Mouse (Mus musculus) liver, adult 2 months (tissue): Measurements from ENCODE around the gene Mmp12. TPM values are rescaled to one million over a fixed set of nuclear protein-coding genes. Genes with fewer than 3 reads are reported as not detected.
A peak's percentile ranks its signal among the peaks of the same experiment; 100 is the strongest.

Experiments
- DNase-seq: peaks from one replicate; pipeline ENCODE4 v3.0.0-alpha.2; 2011; ENCODE audit warnings: low read depth, low spot score; ENCODE audit errors: extremely low read depth
- H3K27ac ChIP-seq: fragments of 200-500 bp; replicated peaks from 2 replicates; pipeline ENCODE4 v1.5.1; 2012; ENCODE audit warnings: low read depth, mild to moderate bottlenecking, control low read depth, inconsistent platforms, low read length; ENCODE audit not compliant: insufficient read depth
- H3K27me3 ChIP-seq: fragments of 200-500 bp; 2 replicates; pipeline ENCODE4 v1.6.1; 2012; ENCODE audit warnings: mild to moderate bottlenecking, moderate library complexity, low read length, inconsistent platforms; ENCODE audit not compliant: control insufficient read depth, insufficient read depth
- H3K36me3 ChIP-seq: fragments of 200-500 bp; 2 replicates; pipeline ENCODE4 v1.6.1; 2012; ENCODE audit warnings: low read length, inconsistent platforms; ENCODE audit not compliant: control insufficient read depth, insufficient read depth
- H3K4me1 ChIP-seq: fragments of 200-500 bp; 2 replicates; pipeline ENCODE4 v1.6.1; 2011; ENCODE audit warnings: low read length; ENCODE audit not compliant: control insufficient read depth, insufficient read depth
- H3K4me3 ChIP-seq: fragments of 200-500 bp; 2 replicates; pipeline ENCODE4 v1.5.1; 2011; ENCODE audit warnings: low read depth, mild to moderate bottlenecking, control low read depth, low read length, moderate library complexity; ENCODE audit not compliant: insufficient read depth
- H3K79me2 ChIP-seq: fragments of 200-500 bp; 2 replicates; pipeline ENCODE4 v1.6.1; 2012; ENCODE audit warnings: inconsistent platforms, mild to moderate bottlenecking, low read length, moderate library complexity; ENCODE audit not compliant: control insufficient read depth, insufficient read depth
- H3K9ac ChIP-seq: fragments of 200-500 bp; 2 replicates; pipeline ENCODE4 v1.6.1; 2012; ENCODE audit warnings: low read depth, mild to moderate bottlenecking, control low read depth, inconsistent platforms, low read length
- CTCF ChIP-seq: fragments of 200-500 bp; IDR thresholded peaks from 2 replicates; pipeline ENCODE4 v1.5.1; 2011; ENCODE audit warnings: low read depth, low read length, control low read depth
- POLR2A ChIP-seq: fragments of 200-500 bp; IDR thresholded peaks from 2 replicates; pipeline ENCODE4 v1.6.1; 2011; ENCODE audit warnings: low read length, control low read depth; ENCODE audit not compliant: insufficient read depth; ENCODE audit errors: extremely low read depth
- WGBS: fragments of 180-500 bp; shearing (Covaris S2); methylation state at CpG from one replicate; pipeline ENCODE4 v1.1.7; 2018; 5-methylcytosine and 5-hydroxymethylcytosine counted together
- polyA plus RNA-seq: library from polyadenylated mRNA; depleted of rRNA; stranded (reverse); fragments of >200 nt; gene quantifications from 2 replicates; pipeline ENCODE4 v1.2.3, GENCODE M21; 2012; rRNA removed
- total RNA-seq: library from RNA; depleted of rRNA; stranded (reverse); fragments of >200 nt; gene quantifications from 2 replicates; pipeline ENCODE4 v1.2.3, GENCODE M21; 2014; rRNA removed

Mmp12 gene
- total RNA-seq (0.67 and 0.83 TPM in 2 replicates), polyA plus RNA-seq (0.07 TPM in 1 of 2 replicates, not detected in the other)

DNA sequence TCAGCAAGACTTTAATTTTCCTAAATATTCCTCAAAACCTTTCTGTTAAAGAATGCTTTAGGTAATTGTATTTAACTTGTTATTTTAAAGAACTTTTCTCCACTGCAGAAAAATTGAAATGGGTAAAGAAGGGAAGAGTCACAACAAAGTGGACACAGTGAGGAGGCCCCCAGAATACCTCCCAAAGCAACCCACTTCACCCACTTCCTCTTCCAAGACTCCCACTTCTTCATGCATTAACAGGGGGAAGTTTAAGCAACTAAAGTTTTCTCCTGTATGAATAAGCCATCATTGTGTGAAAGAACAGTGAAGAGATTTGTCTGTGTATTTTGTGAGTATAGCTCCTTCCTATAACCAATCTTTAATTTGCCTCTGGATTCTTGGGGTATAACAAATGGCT lies at the start of gene Mmp12:
Gene Mmp12 (plus strand): TSS at position 275 of the 400 bp plus-strand sequence.
- Histone ChIP-seq H3K36me3 (no peaks in the 10 kb centered on the region), H3K9ac (no peak within 1 kb of the TSS), H3K27ac (no peak within 1 kb of the TSS), H3K27me3 (no peaks in the 10 kb centered on the region), H3K79me2 (no peaks in the 10 kb centered on the region), H3K4me1 (no peaks in the 10 kb centered on the region), H3K4me3 (no peak within 1 kb of the TSS)
- TF ChIP-seq CTCF (no peak), POLR2A (no peak)
- DNase-seq: no peak

DNA sequence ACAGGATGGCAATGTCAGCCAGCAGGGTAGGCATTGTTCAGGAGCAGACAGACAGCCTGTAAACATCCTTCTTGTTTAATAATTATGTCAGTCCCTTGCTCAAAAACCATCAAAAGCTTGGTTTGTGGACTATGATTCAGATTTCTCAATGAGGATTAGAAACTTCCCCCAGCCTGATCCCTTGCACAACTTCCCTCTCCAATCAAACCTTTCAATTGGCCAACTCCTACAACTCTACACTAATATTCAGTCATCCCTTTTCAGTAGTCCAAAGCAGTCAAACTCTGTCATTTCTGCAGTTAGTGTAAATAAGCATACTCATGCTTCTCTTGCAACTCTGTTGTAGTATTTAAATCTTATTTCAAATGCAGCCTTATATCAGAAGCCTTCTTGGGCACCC lies 12.3 kb upstream of the Mmp12 start:
- no peak overlapping the region for H3K9ac ChIP-seq
- H3K36me3 ChIP-seq: no peaks in the 10 kb centered on the region
- H3K27me3 ChIP-seq: no peaks in the 10 kb centered on the region
- TF ChIP-seq POLR2A (no peak), CTCF (no peak)
- H3K4me1 ChIP-seq: no peaks in the 10 kb centered on the region
- no peaks in the 10 kb centered on the region for H3K79me2 ChIP-seq
- no peak overlapping the region for H3K27ac ChIP-seq
- DNase-seq: peak; percentile 8
- H3K4me3 ChIP-seq: no peak overlapping the region

DNA sequence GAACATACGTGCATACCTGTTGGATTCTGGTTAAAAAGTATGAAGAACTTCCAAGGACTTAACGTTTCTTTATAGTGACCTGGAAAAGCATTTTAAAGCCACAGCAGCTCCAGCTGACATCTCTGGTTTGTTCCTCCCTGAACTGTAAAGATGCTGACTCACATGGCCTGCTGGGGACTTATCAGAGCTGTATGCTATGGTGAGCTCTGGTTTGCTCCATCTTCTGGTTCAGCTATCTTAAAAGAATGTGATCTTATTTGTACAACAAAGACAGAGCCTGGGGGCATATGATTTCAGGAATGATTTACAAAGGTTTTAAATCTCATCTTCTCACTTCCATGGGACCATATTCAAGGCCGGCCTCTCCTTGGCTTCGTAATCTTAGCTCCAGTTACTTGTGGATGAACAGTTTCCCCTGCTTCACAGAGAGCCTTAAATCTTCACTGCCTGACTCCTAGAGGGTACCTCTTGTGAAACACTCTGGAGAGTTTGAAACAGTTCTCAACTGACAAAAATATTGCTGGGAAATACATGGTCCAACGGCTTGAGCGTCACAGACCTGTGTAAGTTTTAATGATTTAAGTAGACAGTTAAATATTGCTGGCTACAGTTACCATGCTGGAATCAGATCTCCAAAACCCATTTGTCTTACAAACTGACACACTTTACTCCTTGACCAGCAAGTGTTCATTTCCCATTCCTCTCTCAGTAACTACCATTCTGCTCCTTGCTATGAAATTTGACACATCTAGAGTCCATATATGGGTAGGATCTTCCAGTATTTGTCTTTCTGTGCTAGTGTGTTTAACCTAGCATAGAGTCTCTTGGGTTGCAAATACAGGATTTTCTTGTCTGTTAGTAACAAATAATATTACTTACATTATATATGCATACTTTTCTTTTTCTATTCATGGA lies 8.2 kb upstream of the Mmp12 start:
- WGBS: 84% methylated on average over 5 of the region's 6 CpGs
- H3K4me1 ChIP-seq: no peaks in the 10 kb centered on the region
- H3K27ac ChIP-seq: no peak overlapping the region
- no peaks in the 10 kb centered on the region for H3K27me3 ChIP-seq
- H3K4me3 ChIP-seq: no peak overlapping the region
- no peak overlapping the region for H3K9ac ChIP-seq
- no peaks in the 10 kb centered on the region for H3K79me2 ChIP-seq
- TF ChIP-seq CTCF (no peak), POLR2A (no peak)
- H3K36me3 ChIP-seq: no peaks in the 10 kb centered on the region
- no peak for DNase-seq

DNA sequence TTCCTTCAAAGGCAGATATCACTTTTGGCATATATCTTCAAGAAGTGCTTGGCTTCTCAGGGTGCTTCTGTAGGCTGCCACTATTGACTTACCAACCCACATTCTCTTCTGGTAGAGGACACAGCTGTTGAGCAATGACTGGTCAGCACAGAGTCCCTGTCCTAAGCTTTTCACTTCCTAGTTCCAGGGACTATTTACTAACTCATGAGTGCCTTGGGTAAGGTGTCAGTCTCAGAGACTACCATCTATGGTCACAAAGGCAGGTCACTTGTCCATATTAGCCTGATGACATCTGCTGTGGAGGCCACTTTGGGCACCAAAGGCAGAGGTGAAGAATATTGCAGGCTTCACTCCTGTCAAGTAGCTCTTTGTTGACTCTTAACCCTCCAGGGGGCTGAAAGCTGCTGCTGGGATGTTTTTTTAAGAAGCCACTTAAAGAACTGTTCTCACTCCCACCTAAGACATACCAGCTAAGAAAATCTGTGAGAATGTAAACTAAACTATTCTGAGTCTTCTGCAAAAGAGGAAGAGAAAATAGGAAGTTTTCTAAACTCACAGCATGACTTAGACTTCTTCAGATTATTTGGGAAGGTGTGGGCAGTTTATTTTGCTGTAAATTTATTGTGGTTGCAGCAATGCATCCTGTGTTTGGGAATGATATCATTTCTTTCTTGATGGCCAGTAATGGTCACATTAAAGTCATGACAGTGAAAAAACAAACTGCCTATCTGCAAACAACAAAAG lies 7.3 kb upstream of the Mmp12 start:
- H3K36me3 ChIP-seq: no peaks in the 10 kb centered on the region
- DNase-seq: peak; percentile 18
- H3K27ac ChIP-seq: peak overlapping the region; percentile 18; the same call in 1 of the 2 replicates

DNA sequence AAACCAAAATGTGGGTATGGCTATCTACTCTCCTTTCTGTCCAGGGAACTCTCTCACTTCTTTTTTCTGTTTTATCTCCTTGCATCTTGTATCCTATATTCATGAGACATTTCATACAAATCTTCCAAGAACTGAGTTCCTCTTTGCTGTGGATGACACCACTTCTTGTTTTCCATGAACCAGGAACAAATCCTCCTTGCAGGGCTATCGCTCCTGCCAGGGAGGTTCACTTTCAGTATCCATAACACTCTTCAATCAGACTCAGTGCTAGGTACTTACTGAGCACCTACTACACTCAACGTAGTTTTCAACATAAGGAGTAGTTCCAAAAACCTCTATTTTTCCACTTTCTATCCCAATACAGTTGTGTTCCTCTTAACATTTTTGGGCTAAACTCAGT lies 1.3 kb downstream of the Mmp12 start:
- TF ChIP-seq CTCF (no peak), POLR2A (no peak)
- Histone ChIP-seq H3K27me3 (no peaks in the 10 kb centered on the region), H3K27ac (no peak overlapping the region), H3K9ac (no peak overlapping the region), H3K36me3 (no peaks in the 10 kb centered on the region), H3K79me2 (no peaks in the 10 kb centered on the region), H3K4me1 (no peaks in the 10 kb centered on the region), H3K4me3 (no peak overlapping the region)
- 75% methylated on average over 2 of the region's 2 CpGs for WGBS
- DNase-seq: peak; percentile 8

More for the DNA sequence above, 7.3 kb upstream of the Mmp12 start:
- H3K4me1 ChIP-seq: no peaks in the 10 kb centered on the region
- H3K4me3 ChIP-seq: no peak overlapping the region
- H3K9ac ChIP-seq: no peak overlapping the region
- no peaks in the 10 kb centered on the region for H3K79me2 ChIP-seq
- H3K27me3 ChIP-seq: no peaks in the 10 kb centered on the region
- TF ChIP-seq POLR2A: no peak
- TF ChIP-seq CTCF: no peak

DNA sequence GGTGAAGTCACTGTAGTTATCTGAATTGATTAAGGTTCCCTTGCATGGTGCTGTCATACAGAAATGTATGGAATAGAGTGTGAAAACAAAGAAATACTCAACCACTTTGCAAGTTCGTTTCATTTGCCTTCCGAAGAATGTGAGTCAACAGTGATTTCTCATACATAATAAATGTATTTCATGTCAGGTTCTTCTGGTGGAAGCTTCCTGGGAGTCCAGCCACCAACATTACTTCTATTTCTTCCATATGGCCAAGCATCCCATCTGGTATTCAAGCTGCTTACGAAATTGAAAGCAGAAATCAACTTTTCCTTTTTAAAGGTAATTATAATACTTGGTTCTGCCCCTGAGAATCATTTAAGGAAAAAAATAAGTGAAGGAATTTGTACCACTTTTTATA lies 10.4 kb downstream of the Mmp12 start:
- H3K27ac ChIP-seq: no peak overlapping the region
- no peak overlapping the region for H3K4me3 ChIP-seq
- H3K27me3 ChIP-seq: no peaks in the 10 kb centered on the region
- WGBS: 77% methylated on average over 3 of the region's 3 CpGs
- no peaks in the 10 kb centered on the region for H3K36me3 ChIP-seq
- no peak for TF ChIP-seq POLR2A
- no peak for TF ChIP-seq CTCF
- H3K9ac ChIP-seq: no peak overlapping the region
- no peaks in the 10 kb centered on the region for H3K4me1 ChIP-seq
- DNase-seq: no peak
- H3K79me2 ChIP-seq: no peaks in the 10 kb centered on the region
